ENCODE assay signal across 15 mouse cellular contexts in the genomic region with DNA sequence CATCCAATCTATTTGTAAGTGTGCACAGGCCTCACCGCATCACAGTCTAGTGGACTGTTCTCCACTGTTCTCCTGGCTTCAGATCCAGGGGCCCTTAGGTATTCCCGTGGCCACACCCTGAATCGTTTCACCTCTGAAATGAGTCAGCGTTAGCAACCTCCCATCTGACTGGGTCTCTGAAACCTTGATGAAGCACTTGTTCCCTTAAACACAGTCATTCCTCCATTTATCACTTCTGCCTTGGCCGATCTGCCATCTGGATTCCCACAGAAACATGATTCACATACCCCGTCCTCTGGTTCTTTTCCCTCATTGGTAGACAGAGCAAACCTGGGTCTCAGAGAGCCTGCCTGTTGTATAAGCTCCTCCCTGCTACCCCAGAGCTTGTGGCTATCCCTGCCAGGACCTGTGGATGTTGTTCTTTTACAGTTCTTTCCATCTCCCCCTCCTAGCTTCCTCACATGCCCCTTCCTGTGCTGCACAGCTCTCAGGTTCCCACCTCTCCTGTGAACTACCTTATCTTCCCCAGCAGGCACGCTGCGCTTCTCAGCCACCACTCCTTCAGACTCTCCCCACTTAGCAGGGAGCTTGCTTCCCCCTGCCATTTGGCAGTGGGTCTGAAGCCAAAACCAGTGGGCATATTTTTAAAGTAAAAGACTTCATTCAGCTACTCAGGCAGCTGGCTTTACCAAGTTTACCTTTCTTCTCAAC.
DNase-seq lines count a peak whose midpoint lies in the region; ATAC-seq lines count a peak whose summit lies in the region.
"Had no signal": no experiment of that assay in that cellular context is flagged by ENCODE, and none has a peak within 500 bp of the region (broad histone marks: within the 10 kb centered on the region; RNA-seq: fewer than 3 reads in every experiment).

No protein-coding gene starts in this region.

- ATAC-seq in heart, embryonic 16.5 days (replicated peaks; ENCODE audit: extremely low read depth, insufficient read depth, low FRiP score) = no peak
- ATAC-seq in embryonic facial prominence, embryonic 15.5 days (ENCODE audit: insufficient number of reproducible peaks, low FRiP score, low TSS enrichment, low read depth) = no peak
- ATAC-seq in liver, embryonic 15.5 days (ENCODE audit: insufficient read depth) = peak; percentile 72
- no peak for ATAC-seq in megakaryocyte, adult 5-6 weeks (ENCODE audit: poor library complexity, severe bottlenecking)
- ATAC-seq: hindbrain, embryonic 16.5 days had no signal

- no peaks in the 10 kb centered on the region for H3K4me1 ChIP-seq in heart, embryonic 16.5 days (ENCODE audit: control insufficient read depth, insufficient read depth, low read length)
- 0 out of 2 replicates have a peak, but pooled peaks cover 10% of the 10 kb centered on the region for H3K4me1 ChIP-seq in embryonic facial prominence, embryonic 15.5 days
- H3K4me1 ChIP-seq in liver, embryonic 15.5 days (replicated peaks) = peaks cover 12% of the 10 kb centered on the region
- H3K4me1 ChIP-seq: midbrain, embryonic 12.5 days; stomach, embryonic 15.5 days had no signal

- no peak overlapping the region for H3K4me2 ChIP-seq in heart, embryonic 16.5 days (ENCODE audit: low read depth, low read length)
- H3K4me2 ChIP-seq in embryonic facial prominence, embryonic 15.5 days (replicated peaks) = no peak overlapping the region
- no peak overlapping the region for H3K4me2 ChIP-seq in liver, embryonic 15.5 days
- H3K4me2 ChIP-seq: midbrain, embryonic 12.5 days; stomach, embryonic 15.5 days had no signal

- no peaks in the 10 kb centered on the region for H3K27me3 ChIP-seq in heart, embryonic 16.5 days (ENCODE audit: control insufficient read depth, insufficient read depth, low read length)
- no peaks in the 10 kb centered on the region for H3K27me3 ChIP-seq in embryonic facial prominence, embryonic 15.5 days
- H3K27me3 ChIP-seq in liver, embryonic 15.5 days = no peaks in the 10 kb centered on the region
- H3K27me3 ChIP-seq: midbrain, embryonic 12.5 days; stomach, embryonic 15.5 days had no signal

- WGBS in heart, embryonic 16.5 days = 60% methylated on average over 8 of the region's 8 CpGs
- 69% methylated on average over 8 of the region's 8 CpGs for WGBS in embryonic facial prominence, embryonic 15.5 days
- 44% methylated on average over 8 of the region's 8 CpGs for WGBS in liver, embryonic 15.5 days (ENCODE audit: insufficient replicate concordance)

- peak overlapping the region; percentile 25; the same call in 1 of the 2 replicates for H3K27ac ChIP-seq in heart, embryonic 16.5 days (ENCODE audit: low read length)
- peak overlapping the region; percentile 12; the same call in 1 of the 2 replicates for H3K27ac ChIP-seq in embryonic facial prominence, embryonic 15.5 days (replicated peaks)
- no peak overlapping the region for H3K27ac ChIP-seq in liver, embryonic 15.5 days (replicated peaks)
- H3K27ac ChIP-seq: kidney, postnatal 0 days; midbrain, embryonic 12.5 days; stomach, embryonic 15.5 days had no signal

- no peak for DNase-seq in heart, postnatal 10 days
- DNase-seq in MEL-GATA-1-ER (ENCODE audit: extremely low read depth, low read depth) = peak; percentile 71
- no peak for DNase-seq in Muller cell, postnatal 12 days (ENCODE audit: inconsistent ontology term)
- no peak for DNase-seq in urinary bladder, adult 18-20 months (ENCODE audit: low spot score in 2 of 2)
- DNase-seq: cerebellum, adult 9-11 months; lung, adult 2 months had no signal

- no peak overlapping the region for H3K9ac ChIP-seq in heart, embryonic 16.5 days (ENCODE audit: low read length)
- no peak overlapping the region for H3K9ac ChIP-seq in embryonic facial prominence, embryonic 15.5 days
- H3K9ac ChIP-seq in liver, embryonic 15.5 days = no peak overlapping the region
- H3K9ac ChIP-seq: midbrain, embryonic 12.5 days; stomach, embryonic 15.5 days had no signal

- 0 out of 2 replicates have a peak, but pooled peaks cover 2% of the 10 kb centered on the region for H3K36me3 ChIP-seq in heart, embryonic 16.5 days (ENCODE audit: control insufficient read depth, insufficient read depth)
- 0 out of 2 replicates have a peak, but pooled peaks cover 5% of the 10 kb centered on the region for H3K36me3 ChIP-seq in embryonic facial prominence, embryonic 15.5 days
- H3K36me3 ChIP-seq in liver, embryonic 15.5 days (replicated peaks) = peaks cover 4% of the 10 kb centered on the region; the same call in 1 of the 2 replicates
- H3K36me3 ChIP-seq: stomach, embryonic 15.5 days had no signal

- intact Hi-C loops in heart, postnatal 10 days (cut with DNase I) = no loop called here

- H3K4me3 ChIP-seq in heart, embryonic 16.5 days (ENCODE audit: low read length) = no peak overlapping the region
- H3K4me3 ChIP-seq in embryonic facial prominence, embryonic 15.5 days (replicated peaks) = no peak overlapping the region
- no peak overlapping the region for H3K4me3 ChIP-seq in liver, embryonic 15.5 days (replicated peaks)
- H3K4me3 ChIP-seq: erythroblast, embryonic 14.5 days; midbrain, embryonic 12.5 days; stomach, embryonic 15.5 days had no signal

- H3K9me3 ChIP-seq in heart, embryonic 16.5 days (replicated peaks; ENCODE audit: control insufficient read depth, low read length) = no peaks in the 10 kb centered on the region
- H3K9me3 ChIP-seq in embryonic facial prominence, embryonic 15.5 days (replicated peaks) = no peaks in the 10 kb centered on the region
- no peaks in the 10 kb centered on the region for H3K9me3 ChIP-seq in liver, embryonic 15.5 days (replicated peaks)
- H3K9me3 ChIP-seq: midbrain, embryonic 12.5 days; stomach, embryonic 15.5 days had no signal
